Mouse (Mus musculus): ENCODE results near the gene Tcam1.

The Tcam1 gene

DNA sequence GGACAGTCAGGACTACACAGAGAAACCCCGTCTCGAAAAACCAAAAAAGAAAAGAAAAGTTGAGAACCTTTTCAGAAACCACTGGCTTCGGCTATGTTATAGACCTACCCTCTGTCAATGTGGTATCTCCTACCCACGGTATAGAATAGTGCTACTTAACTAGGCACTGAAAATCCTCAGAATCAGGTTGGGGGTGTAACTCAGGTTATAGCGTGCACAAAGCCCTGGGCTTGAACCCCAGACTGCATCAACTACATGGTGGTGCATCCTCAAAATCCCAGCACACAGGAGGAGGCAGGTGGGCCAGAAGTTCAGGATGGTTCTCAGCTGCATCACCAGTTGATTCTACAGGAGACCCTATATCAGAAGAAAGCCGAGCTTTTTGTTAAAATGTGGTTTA lies 2.7 kb upstream of the Tcam1 start:
- DNase-seq, result no peak

DNA sequence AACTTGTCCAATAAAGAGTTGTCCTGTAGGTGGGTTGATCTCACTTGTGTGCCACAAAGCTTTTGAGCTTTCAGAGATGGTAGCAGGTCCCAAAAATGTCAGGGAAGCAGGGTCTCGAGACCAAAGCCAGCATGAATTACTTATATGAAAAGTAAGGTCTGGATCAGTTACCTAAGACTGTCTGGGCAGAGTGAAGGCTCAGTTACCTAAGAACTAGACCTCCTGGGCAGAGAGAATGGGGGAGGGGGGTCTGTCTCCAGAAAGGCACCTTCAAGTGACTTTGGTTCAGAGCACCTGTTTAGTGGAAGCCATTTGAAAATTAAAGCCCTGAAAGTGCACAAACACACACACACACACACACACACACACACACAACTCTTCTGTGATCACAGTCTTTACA lies 2.1 kb upstream of the Tcam1 start:
- DNase-seq, result no peak

DNA sequence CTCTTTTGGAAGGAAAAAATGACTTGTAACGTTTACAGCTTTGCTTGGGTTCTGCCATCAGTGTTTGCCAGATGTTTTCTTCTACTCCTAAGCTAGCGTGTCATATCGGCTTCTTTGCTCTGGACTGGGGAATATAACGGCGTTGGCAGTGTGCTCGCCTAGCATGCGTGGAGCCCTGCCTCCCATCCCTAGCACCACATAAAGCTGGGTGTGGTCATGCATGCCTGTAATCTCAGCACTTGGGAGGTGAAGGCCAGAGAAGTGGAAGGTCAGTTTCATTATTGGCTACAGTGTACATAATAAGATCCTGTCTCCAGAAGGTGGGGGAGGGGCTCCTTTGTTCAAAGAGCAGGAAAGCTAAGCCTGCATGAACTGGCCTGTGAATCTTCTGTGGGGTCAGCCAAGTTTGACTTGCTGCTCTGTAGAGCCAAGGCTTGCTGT lies 1.5 kb upstream of the Tcam1 start:
- DNase-seq, result no peak

DNA sequence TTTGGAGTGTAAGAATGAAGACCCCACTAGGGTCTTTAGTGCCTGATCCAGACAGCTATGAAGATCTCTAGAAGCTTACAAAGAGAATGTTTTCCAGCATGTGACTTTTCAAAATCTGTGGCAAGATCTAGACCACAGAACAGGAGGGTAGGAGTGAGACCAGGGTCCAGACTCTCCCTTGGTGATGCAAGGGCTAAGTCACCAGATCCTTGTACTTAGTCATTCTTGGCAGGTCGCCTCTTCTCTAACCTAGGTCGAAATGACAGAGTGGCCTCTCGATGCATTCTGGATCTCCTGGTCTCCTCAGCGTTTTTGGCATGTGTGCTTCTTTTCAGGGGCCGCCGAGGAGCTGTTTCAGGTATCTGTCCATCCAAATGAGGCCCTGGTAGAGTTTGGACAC lies 6.0 kb downstream of the Tcam1 start:
- DNase-seq, result no peak

DNA sequence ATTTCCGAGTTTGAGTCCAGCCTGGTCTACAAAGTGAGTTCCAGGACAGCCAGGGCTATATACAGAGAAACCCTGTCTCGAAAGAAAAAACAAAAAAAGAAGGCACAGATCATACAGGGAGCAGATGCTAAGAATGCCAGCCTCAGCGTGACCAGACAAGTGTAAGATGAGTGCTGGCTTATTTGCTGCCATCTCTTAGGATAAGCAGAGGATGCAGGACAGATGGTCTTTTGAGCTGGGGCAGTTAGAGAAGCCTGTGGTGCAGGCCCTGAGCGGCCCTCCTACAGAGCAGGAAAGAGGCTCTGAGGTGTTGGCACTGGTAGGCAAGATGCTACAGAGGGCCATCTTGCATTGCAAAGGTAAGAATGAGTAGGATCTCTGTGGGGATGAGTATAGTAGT lies 6.9 kb downstream of the Tcam1 start:
- DNase-seq, result no peak

DNA sequence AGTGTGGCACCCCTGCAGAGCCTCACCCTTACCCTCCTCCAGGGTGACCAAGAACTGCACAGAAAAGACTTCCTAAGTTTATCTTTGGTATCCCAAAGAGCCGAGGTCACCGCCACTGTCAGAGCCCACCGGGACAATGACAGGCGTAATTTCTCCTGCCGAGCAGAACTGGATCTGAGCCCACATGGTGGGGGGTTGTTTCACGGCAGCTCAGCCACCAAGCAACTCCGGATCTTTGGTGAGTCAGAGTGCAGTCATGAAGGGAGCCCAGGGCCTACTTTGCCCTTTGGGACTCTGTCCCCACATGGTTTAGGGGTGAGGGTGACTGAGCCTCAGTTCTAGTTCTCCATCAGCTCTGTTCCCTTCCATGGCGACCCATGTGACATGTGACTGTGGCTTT lies 7.7 kb downstream of the Tcam1 start:
- DNase-seq, result no peak

DNA sequence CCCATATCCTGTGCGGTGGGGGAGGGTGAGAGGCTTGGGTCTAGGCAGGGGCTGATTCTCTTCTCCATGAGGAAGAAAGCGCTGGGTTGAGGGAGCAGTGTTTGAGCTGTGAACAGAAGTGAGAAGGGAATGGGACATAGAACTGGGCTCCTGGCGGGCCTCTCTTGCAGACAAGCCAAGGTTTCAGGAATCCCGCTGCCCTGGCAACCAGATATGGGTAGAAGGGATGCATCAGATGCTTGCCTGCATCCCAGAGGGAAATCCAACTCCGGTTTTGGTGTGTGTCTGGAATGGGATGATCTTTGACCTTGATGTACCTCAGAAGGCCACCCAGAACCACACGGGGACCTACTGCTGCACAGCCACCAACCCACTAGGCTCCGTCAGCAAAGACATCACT lies 9.7 kb downstream of the Tcam1 start:
- DNase-seq, result no peak

DNA sequence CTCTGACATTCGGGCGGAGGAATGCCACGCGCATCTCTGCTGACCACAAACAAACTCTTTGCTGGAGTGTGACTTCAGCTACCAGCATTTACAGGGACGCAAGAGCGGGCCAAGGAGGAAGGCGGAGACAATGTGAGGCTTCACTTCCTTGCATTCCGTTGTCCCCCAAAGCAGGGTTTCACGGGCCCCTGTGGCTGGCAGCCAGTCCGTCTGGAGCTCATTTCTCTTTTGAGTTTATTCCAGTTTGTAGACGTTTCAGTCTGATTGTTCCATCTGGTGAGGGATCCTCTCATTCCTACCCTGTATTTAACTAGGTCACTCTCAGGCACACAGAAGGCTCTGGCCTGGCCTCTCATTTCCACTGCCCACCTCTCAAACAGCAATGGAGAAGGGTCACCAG lies 10.5 kb downstream of the Tcam1 start:
- DNase-seq, result no peak

DNA sequence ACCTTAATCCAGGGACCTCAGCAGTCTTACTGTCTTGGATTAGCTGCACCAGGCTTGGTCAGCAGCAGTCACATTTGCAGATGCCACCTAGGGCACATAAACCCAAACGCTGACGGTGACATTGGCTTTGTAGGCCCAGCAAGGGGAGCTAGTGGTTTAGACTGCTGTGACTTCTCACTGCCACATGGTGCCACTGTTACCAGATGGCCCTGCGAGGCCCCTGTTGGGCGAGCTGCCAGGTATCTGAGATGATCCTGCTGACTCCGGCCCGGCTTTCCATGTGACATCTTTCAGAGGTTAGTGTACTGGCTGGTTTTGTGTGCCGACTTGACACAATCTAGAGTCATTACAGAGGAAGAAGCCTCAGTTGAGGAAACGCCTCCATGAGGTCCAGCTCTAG lies 12.9 kb downstream of the Tcam1 start:
- DNase-seq, result no peak

DNA sequence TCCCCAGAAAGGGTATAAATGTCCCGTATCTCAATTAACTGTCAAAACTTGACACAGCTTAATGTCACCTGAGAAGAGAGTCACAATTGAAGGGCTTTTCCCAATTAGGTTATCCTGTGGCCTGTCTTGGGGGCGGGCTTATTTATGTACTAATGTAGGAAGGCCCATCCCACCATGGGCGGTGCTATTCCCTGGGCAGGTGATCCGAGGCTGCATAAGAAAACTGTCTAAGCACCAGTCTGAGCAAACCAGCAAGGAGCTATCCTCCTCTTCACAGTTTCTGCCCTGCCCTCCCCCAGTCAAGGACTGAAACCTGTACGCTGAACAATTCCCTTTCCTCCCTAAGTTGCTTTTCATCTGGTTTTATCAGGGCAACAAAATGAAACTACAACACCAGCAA lies 13.9 kb downstream of the Tcam1 start:
- no peak for DNase-seq

DNA sequence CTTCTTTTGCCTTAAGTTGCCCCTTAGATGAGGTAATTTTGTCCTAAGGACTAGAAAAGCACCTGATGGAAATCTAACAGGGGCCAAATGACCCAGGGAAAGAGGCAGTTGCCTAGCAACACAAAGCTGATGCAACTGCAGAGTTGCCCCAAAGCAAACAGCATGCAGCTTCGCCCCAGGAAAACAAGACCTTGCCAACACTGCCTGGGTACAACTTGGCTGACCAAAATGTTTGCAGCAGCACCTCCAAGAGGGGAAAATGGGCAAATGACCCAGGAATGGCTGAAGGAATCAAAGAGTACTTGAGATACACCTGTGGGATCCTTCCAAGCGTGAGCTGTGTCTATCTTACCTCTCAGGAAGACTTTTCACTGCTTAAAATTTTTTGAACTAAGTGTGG lies 15.4 kb downstream of the Tcam1 start:
- DNase-seq, result no peak

DNA sequence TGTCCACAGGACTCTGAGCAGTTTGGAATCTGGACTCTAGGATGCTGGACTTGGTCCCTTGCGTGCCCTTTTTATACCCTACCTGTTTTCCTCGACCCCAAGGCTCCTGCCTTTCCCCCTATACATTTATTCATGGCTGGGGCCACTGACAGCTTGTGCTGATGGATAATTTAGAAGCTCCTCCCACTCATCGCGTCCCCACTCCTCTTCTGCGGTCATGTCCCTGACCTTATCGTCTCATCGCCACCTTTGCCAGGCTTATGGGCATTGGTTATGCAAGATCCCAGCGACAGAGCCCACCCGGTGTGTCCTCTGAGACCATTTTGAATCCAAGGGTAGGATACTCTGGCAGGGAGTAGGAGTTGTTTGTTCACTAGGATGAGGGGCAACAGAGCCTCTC lies 25.3 kb downstream of the Tcam1 start, which contains the start of gene Gh:
Gh (minus strand) TSS at position 101 of the 400 bp plus-strand sequence.
- DNase-seq, result no peak

DNA sequence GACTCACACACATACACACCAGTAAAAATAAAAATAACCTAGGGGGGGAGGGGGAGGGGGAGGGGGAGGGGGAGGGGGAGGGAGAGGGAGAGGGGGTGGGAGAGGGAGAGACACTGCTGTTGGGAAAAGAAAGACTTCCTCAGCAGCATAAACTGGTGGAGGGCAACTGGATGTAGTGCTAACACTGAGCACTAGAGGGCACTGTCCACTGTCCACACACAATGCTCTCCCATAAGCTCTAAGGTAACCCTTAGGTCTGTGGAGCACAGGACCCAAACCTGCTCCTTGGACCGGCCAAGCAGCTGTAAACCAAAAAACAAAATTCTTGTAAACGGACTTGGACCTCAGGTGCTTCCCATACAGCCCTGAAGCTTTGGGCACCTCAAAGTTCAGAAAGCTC lies 26.2 kb downstream of the Tcam1 start:
- peak; percentile 40 for DNase-seq

DNA sequence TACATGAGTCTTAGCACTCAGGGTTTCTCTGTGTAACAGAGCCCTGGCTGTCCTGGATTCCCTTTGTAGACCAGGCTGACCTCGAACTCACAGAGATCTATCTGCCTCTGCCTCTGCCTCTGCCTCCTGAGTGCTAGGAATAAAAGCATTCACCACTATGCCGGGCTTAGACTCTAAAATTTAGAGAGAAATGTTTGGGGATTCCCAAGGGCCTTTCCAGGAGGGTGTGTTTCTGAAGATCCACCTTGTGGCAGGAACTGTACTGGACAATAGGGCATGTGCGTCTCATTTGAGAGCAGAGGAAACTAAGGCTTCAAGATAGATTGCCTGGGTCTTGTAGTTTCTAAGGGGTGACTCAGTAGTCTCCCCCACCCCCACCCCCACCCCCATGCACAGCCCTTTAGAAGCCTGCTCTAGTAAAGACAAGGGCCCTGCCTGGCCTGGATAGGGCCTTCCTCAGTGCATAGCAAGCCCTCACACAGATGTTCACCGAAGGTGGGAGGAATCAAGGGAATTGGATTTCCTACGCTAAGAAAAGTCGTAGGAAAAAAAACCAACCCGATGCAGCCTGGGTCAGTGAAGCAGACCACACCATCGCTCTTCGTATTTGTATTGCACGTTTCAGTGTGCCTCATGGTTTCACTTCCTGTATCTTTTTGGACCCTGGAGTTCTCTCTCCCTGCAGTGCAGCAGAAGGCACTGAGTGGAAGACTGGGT lies 29.0 kb downstream of the Tcam1 start:
- DNase-seq, result no peak

DNA sequence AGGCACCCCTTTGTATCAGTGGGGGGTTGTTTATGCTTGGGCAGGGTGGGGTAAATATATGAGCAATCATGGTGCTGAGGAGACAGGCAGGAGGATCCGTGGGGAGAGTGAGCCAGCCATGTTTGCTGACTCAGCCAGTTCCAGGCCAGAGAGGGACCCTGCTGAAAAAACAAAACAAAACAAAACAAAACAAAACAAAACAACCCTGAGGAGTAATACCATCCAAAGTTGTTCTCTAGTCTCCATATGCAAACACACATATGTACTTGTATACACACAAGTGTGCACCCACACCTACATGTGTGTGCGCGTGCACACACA lies 29.6 kb downstream of the Tcam1 start:
- no peak for DNase-seq

DNA sequence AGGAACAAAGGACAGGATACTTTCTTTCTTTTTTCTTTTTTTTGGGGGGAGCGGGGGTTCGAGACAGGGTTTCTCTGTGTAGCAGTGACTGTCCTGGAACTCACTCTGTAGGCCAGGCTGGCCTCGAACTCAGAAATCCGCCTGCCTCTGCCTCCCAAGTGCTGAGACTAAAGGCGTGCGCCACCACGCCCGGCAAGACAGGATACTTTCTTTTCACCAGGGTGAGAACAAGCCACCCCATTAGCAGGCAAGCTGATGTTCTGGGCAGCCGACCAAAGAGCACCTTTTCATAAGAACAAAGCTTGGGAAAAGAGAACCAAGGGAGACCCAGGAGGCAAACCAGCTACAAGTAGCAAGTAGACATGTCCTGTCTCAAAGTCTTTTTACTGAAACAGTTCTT lies 30.3 kb downstream of the Tcam1 start:
- DNase-seq, result no peak

DNA sequence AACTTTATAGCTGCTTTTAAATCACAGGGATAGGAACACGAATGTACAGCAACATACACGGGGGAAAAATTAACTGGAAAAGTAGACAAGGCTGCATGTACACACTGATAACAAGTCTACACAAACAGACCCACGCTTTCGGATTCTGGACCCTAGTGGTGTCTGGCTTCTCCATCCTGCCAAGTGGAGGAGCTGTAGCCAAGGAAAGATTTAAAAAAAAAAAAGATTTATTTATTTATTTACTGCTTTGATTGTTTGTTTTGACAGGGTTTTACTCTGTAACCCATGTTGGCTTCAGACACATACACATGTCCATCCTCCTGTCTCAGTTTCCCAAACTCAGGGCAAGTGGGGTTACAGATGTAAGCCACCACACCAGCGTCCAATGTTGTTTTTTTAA lies 31.0 kb downstream of the Tcam1 start:
- DNase-seq, result no peak

DNA sequence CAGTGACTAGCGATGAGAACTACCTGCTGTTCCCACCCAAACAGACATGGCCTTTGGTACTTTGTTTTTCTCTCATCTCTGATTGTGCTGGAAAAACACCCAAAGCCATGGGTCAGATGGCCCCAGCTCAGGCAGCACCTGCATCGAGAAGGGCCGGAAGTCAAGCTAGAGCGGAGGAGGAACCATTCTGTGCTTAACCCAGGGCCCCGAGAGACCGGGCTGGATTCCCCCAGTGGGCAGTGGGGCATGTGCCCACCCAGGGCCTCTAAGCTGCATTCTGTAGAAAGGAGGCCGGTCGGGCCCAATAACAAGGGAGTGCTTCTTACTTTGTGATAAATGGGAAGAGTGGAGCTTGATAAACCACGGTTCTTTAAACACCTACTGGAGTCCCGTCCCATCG lies 31.7 kb downstream of the Tcam1 start:
- no peak for DNase-seq

DNA sequence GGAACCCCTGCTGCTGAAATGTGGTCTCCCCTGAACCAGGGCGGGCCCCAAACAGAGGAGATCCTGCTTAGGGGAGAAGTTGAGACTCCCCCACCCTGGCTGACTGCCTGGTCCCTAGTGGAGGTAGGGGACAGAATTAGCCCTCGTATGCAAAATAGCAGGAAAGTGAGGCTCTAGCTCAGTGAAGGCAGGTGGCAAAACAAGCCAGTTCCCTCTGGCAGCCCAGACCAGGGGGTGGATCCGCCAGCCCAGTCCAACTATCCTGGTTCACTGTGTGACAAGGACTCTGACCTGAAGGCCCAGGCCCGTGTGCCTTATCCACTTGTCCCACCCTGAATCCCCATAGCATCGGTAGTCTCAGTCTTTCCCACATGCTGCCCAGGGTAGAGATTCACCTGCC lies 33.7 kb downstream of the Tcam1 start:
- no peak for DNase-seq

DNA sequence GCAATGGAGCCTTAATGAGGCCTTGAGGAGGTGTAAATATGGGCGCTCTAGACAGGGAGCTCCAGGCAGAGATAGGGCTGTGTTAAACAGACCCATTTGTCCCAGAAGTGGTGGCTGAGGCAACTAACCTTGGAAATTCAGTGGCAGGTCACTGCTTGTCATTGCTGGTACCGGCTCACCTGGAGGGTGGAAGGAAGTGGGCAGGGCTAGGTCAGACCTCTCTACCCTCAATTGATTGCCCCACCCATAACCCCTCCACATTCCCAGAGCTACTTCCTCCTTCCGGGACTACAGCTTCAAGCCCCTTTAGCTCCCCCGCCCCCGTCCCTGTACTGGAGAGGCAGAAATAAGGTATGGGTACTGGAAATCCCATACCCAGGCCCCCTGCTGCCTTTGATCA lies 37.1 kb downstream of the Tcam1 start:
- DNase-seq, result no peak

DNA sequence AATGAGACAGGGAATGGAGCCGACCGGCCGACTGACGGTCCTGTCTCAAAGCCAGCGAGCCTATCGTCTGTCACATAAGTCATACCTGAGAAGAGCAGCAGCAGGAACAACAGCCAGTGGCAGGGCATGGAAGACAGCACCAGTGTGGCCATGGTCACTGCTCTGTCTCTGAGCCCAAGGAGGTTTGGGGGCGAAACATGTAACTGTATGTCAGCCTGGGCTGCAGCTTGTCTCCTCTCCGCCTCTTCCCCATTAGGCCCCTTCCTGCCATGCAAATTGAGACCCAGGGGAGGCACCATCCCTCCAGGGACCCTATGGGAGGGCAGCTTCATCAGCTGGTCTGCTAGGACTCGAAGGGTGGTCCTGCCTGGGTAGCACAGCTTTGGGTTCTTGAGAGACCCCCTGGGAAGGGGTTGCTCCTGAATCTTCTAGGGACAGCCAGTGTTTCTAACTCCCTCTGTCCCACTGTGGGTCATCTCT lies 37.9 kb downstream of the Tcam1 start, which contains the start of gene Cd79b:
Cd79b (minus strand) TSS at position 430 of the 480 bp plus-strand sequence.
- DNase-seq, result no peak

DNA sequence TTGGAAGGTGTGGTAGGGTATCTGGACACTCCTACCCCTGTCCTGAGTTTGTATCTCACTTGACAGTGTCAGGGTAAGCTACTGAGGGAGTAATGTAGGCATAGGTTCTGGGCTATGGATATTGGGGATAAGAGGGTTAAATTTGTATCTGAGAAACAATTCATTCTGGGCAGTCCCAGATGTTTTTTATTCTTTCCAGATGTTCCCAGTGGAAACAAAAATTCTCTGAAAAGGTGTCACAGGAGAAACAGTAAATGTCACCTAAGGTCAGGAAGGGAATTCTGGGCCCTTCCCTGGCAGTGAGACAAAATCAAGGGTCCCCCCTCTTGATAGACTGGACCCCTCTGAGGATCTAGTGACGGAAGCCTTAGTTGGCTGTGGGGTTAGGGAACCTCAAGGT lies 39.9 kb downstream of the Tcam1 start:
- DNase-seq, result no peak

DNA sequence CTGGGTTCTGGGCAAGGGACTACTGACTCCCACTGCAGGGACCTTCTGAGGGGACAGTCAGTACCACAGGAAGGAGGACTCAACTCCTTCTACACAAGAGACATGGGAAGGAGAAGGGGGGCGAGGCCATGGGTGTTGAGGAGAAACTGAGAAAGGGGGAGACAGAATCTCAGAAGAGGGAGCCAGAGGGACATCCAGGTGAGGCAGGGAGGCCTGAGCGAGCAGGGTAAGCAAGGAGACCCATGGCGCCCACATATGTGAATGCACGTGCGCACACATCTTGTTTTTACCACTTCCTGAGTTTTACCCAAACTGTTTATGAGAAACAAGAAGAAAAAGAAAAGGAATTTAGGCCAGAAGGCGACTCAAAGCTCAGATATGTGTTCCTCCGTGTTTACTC lies 41.3 kb downstream of the Tcam1 start:
- no peak for DNase-seq

DNA sequence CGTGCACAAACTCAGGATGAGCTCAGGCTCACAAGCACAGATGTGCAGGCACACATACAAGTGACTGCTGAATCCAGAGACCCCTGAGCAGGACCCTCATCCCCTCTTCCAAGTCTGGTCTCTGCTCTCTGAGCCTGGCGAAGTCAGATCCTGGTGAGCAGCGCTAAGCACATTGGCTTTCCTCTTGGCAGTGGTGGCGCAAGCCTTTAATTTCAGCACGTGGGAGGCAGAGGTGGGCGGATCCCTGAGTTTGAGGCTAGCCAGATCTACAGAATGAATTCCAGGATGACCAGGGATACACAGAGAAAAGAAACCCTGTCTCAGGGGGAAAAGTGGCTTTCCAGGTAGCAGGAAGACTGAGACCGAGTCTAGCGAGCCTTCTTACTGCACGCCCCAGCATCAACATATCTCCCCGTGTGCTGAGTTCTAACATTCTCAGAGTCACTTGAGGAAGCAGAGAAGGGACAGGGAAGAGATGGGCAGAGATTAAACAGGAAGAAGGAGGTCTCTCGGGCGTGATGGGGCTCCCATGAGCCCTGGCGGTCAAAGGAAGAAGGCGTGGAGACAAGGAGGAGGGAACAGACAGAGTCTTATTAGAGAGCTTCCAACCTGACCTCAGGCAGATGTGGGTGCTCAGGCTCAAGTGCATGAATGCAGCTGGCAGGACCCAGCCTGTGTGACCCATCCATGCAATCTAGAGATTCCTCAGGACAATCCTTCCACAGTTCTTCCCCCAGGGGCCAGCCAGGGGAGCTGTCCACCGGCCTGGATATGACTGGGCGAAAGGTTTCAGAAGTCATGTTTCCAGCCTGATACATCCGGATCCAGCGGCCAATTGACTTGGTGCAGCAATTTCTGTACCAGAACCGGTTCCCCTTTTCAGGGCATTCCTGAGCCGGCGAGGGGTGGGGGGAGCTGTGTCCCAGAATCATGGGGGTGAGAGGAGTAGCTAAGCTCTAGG lies 42.2 kb downstream of the Tcam1 start:
- no peak for DNase-seq

Data from right cerebral cortex, postnatal 14 days (tissue).